Mouse (Mus musculus) cerebellum, adult 18-20 months (tissue): ENCODE results near the gene Ddb1.

Experiments
- DNase-seq, 2 experiments: peaks; one replicate each; pipeline ENCODE4 v3.0.0; 2021

Gene Ddb1

GRCm38 (mm10) chr19:10662665-10663064 lies 57.5 kb downstream of the Ddb1 start:
- DNase-seq = no peak

GRCm38 (mm10) chr19:10665093-10665492 lies 60.0 kb downstream of the Ddb1 start:
- DNase-seq = no peak

GRCm38 (mm10) chr19:10665499-10665898 lies 60.4 kb downstream of the Ddb1 start:
- DNase-seq = peak; percentile 71 to 81

- no peak for DNase-seq
Observed at GRCm38 (mm10) chr19:10671319-10671718, 66.2 kb downstream of the Ddb1 start.

- DNase-seq = no peak
Observed at GRCm38 (mm10) chr19:10671854-10672417, 66.8 kb downstream of the Ddb1 start.

GRCm38 (mm10) chr19:10673275-10673674 lies 68.1 kb downstream of the Ddb1 start:
- DNase-seq = no peak

- DNase-seq = no peak
Observed at GRCm38 (mm10) chr19:10676656-10677055, 71.5 kb downstream of the Ddb1 start.

GRCm38 (mm10) chr19:10677915-10678771 lies 73.0 kb downstream of the Ddb1 start, which contains the start of gene Pga5:
TSS of gene Pga5 (minus strand) at chr19:10678071.
- peak; percentile 89 to 95 for DNase-seq

GRCm38 (mm10) chr19:10678772-10679067 lies 73.6 kb downstream of the Ddb1 start:
- DNase-seq = no peak
